21 mouse cellular contexts compared by ENCODE assay signal in genomic region chr16:16256672-16257071, GRCm38 (mm10). TPM values are rescaled to one million over a fixed set of nuclear protein-coding genes. Genes with fewer than 3 reads are reported as not detected.
DNase-seq lines count a peak whose midpoint lies in the region; ATAC-seq and TF ChIP-seq lines count a peak whose summit lies in the region.
"Had no signal": no experiment of that assay in that cellular context is flagged by ENCODE, and none has a peak within 500 bp of the region (broad histone marks: within the 10 kb centered on the region; RNA-seq: fewer than 3 reads in every experiment).

No protein-coding gene starts in this region.

- intact Hi-C loops in left cerebral cortex, postnatal 4 days (cut with DNase I): no loop called here
- intact Hi-C loops in left cerebral cortex, adult 2 months (cut with DNase I): no loop called here
- intact Hi-C loops in heart, postnatal 10 days (cut with DNase I): loop anchor here (2.0 kb wide), 1 partner anchor 42 kb away; no protein-coding TSS in a partner anchor

- no peaks in the 10 kb centered on the region for H3K9me3 ChIP-seq in heart, embryonic 11.5 days (replicated peaks; ENCODE audit: control insufficient read depth, low read length)
- no peaks in the 10 kb centered on the region for H3K9me3 ChIP-seq in hindbrain, embryonic 11.5 days (ENCODE audit: control insufficient read depth, low read length)
- H3K9me3 ChIP-seq: embryonic facial prominence, embryonic 15.5 days; hindbrain, embryonic 12.5 days; neural tube, embryonic 13.5 days had no signal

- DNase-seq in left cerebral cortex, postnatal 4 days: peak; percentile 9
- no peak for DNase-seq in left cerebral cortex, adult 2 months (ENCODE audit: extremely low spot score in 1 of 2, low spot score in 2 of 2)
- DNase-seq in heart, postnatal 10 days: peak; percentile 70 to 82
- no peak for DNase-seq in frontal cortex, postnatal 10 days (ENCODE audit: low spot score in 2 of 2)
- no peak for DNase-seq in adrenal gland, adult 18-20 months (ENCODE audit: low spot score in 2 of 2)
- no peak for DNase-seq in hindbrain, embryonic 11.5 days (ENCODE audit: low spot score)
- DNase-seq: adrenal gland, adult 8-10 months; cerebellum, adult 11 months; kidney, adult 18-20 months; kidney, postnatal 10 days; liver; lung, postnatal 10 days; midbrain, embryonic 14.5 days; thymus, postnatal 14 days had no signal

- H3K4me3 ChIP-seq in left cerebral cortex, adult 2 months: no peak overlapping the region
- H3K4me3 ChIP-seq in heart, embryonic 11.5 days (ENCODE audit: low read depth, low read length): no peak overlapping the region
- H3K4me3 ChIP-seq in hindbrain, embryonic 11.5 days (ENCODE audit: low read depth, low read length): no peak overlapping the region
- H3K4me3 ChIP-seq: embryonic facial prominence, embryonic 15.5 days; hindbrain, embryonic 12.5 days; layer of hippocampus, adult 2 months; neural tube, embryonic 13.5 days had no signal

- no peak overlapping the region for H3K27ac ChIP-seq in left cerebral cortex, adult 2 months
- H3K27ac ChIP-seq in heart, embryonic 11.5 days (ENCODE audit: low read depth, low read length): peak overlapping the region; percentile 92
- H3K27ac ChIP-seq in hindbrain, embryonic 11.5 days (ENCODE audit: low read depth, low read length): no peak overlapping the region
- H3K27ac ChIP-seq: embryonic facial prominence, embryonic 15.5 days; hindbrain, embryonic 12.5 days; layer of hippocampus, adult 2 months; neural tube, embryonic 13.5 days had no signal

- H3K4me2 ChIP-seq in heart, embryonic 11.5 days: peak overlapping the region; percentile 24; the same call in 1 of the 2 replicates
- H3K4me2 ChIP-seq in hindbrain, embryonic 11.5 days (replicated peaks; ENCODE audit: low read depth, low read length): no peak overlapping the region
- H3K4me2 ChIP-seq: embryonic facial prominence, embryonic 15.5 days; hindbrain, embryonic 12.5 days; neural tube, embryonic 13.5 days had no signal

- H3K9ac ChIP-seq in heart, embryonic 11.5 days (ENCODE audit: low read depth, low read length): no peak overlapping the region
- no peak overlapping the region for H3K9ac ChIP-seq in hindbrain, embryonic 11.5 days (ENCODE audit: low read depth, low read length)
- H3K9ac ChIP-seq: embryonic facial prominence, embryonic 15.5 days; hindbrain, embryonic 12.5 days; neural tube, embryonic 13.5 days had no signal

- no peaks in the 10 kb centered on the region for H3K27me3 ChIP-seq in heart, embryonic 11.5 days (ENCODE audit: control insufficient read depth, insufficient read depth, low read length)
- H3K27me3 ChIP-seq in hindbrain, embryonic 11.5 days (ENCODE audit: control insufficient read depth, insufficient read depth, low read length): no peaks in the 10 kb centered on the region
- H3K27me3 ChIP-seq: embryonic facial prominence, embryonic 15.5 days; hindbrain, embryonic 12.5 days; neural tube, embryonic 13.5 days had no signal

- no peak for TF ChIP-seq CTCF in left cerebral cortex, adult 2 months (IDR thresholded peaks at IDR 0.05)

- peaks cover 32% of the 10 kb centered on the region for H3K4me1 ChIP-seq in heart, embryonic 11.5 days (ENCODE audit: control insufficient read depth, insufficient read depth, low read length)
- H3K4me1 ChIP-seq in hindbrain, embryonic 11.5 days (replicated peaks; ENCODE audit: control insufficient read depth, insufficient read depth, low read length): 0 out of 2 replicates have a peak, but pooled peaks cover 2% of the 10 kb centered on the region
- H3K4me1 ChIP-seq: embryonic facial prominence, embryonic 15.5 days; hindbrain, embryonic 12.5 days had no signal

- no peaks in the 10 kb centered on the region; the same call in 1 of the 2 replicates for H3K36me3 ChIP-seq in heart, embryonic 11.5 days (ENCODE audit: control insufficient read depth, insufficient read depth, low read length)
- H3K36me3 ChIP-seq in hindbrain, embryonic 11.5 days (ENCODE audit: control insufficient read depth, insufficient read depth, low read length): no peaks in the 10 kb centered on the region
- H3K36me3 ChIP-seq: embryonic facial prominence, embryonic 15.5 days; hindbrain, embryonic 12.5 days; neural tube, embryonic 13.5 days had no signal

- 15% methylated on average over 1 of the region's 1 CpGs for WGBS in heart, embryonic 11.5 days (ENCODE audit: insufficient replicate concordance)
- 72% methylated on average over 1 of the region's 1 CpGs for WGBS in hindbrain, embryonic 11.5 days

- peak; percentile 72; the same call in 1 of the 2 replicates for ATAC-seq in heart, embryonic 11.5 days (replicated peaks; ENCODE audit: insufficient number of reproducible peaks, low FRiP score, low TSS enrichment)
- no peak for ATAC-seq in hindbrain, embryonic 11.5 days (ENCODE audit: low FRiP score)
- ATAC-seq: forebrain, embryonic 16.5 days had no signal

RNA-seq across cellular contexts. Expression of gene Pkp2, which starts 43.6 kb away (rescaled TPM):
- total RNA-seq in left cerebral cortex, postnatal 4 days (2021): 1 to 10 TPM; 1.7 to 1.9 TPM
- 1 to 10 TPM; 5.9 to 9.6 TPM for total RNA-seq in left cerebral cortex, adult 2 months (2021)
- polyA plus RNA-seq in heart, embryonic 11.5 days (2014; fragmentation: Nextera tagmentation; extraction: Ambion mirVana): 95.7 and 114 TPM in 2 replicates
- total RNA-seq in heart, postnatal 10 days (2021): 100 to 1,000 TPM; 118 to 162 TPM
- total RNA-seq in adrenal gland, adult 18-20 months (2021): 10 to 100 TPM in 1 of 2 experiments, 1 to 10 TPM in 1; 4.0 to 10.9 TPM
- 3.5 and 4.2 TPM in 2 replicates for polyA plus RNA-seq in hindbrain, embryonic 11.5 days (2014; fragmentation: Nextera tagmentation; extraction: Ambion mirVana)
- total RNA-seq: megakaryocyte, adult 5-6 weeks had no signal

RNA-seq across cellular contexts. Expression of gene Yars2, which starts 46.1 kb away (rescaled TPM):
- 10 to 100 TPM; 17.8 to 20.0 TPM for total RNA-seq in left cerebral cortex, postnatal 4 days (2021)
- 10 to 100 TPM; 24.1 to 28.3 TPM for total RNA-seq in left cerebral cortex, adult 2 months (2021)
- 39.5 and 43.7 TPM in 2 replicates for polyA plus RNA-seq in heart, embryonic 11.5 days (2014; fragmentation: Nextera tagmentation; extraction: Ambion mirVana)
- 10 to 100 TPM; 25.0 to 28.6 TPM for total RNA-seq in heart, postnatal 10 days (2021)
- total RNA-seq in adrenal gland, adult 18-20 months (2021): 10 to 100 TPM; 31.1 to 35.7 TPM
- polyA plus RNA-seq in hindbrain, embryonic 11.5 days (2014; fragmentation: Nextera tagmentation; extraction: Ambion mirVana): 38.7 and 41.7 TPM in 2 replicates

Comparison
In these comparisons a context has a peak if more than half of its experiments do, and no peak if none do; other contexts are left out.
1. DNase-seq: peak in left cerebral cortex, postnatal 4 days (single experiment) and heart, postnatal 10 days (2 of 2); none in left cerebral cortex, adult 2 months (0 of 2), frontal cortex, postnatal 10 days (0 of 2), adrenal gland, adult 18-20 months (0 of 2) and hindbrain, embryonic 11.5 days (single experiment).
2. RNA of gene Pkp2, which starts 43.6 kb away (total RNA-seq): 118 to 162 TPM in heart, postnatal 10 days; 4.0 to 10.9 TPM in adrenal gland, adult 18-20 months, 5.9 to 9.6 TPM in left cerebral cortex, adult 2 months and 1.7 to 1.9 TPM in left cerebral cortex, postnatal 4 days; every median in the first group is over 4 times any median in the second.